Mouse (Mus musculus) ES-E14 (cell line): ENCODE measurements around the gene Pacsin3.

ENCODE experiments used
- CHD2 ChIP-seq: IDR thresholded peaks from 2 replicates; pipeline ENCODE4 v1.6.1; 2014; ENCODE audit warnings: mild to moderate bottlenecking, low read depth, low read length, inconsistent platforms
- HCFC1 ChIP-seq: IDR thresholded peaks from 2 replicates; pipeline ENCODE4 v1.6.1; 2012; ENCODE audit warnings: low read length, inconsistent platforms, borderline replicate concordance; ENCODE audit not compliant: insufficient read depth
- MAFK ChIP-seq: IDR thresholded peaks from 2 replicates; pipeline ENCODE4 v1.6.1; 2014; ENCODE audit warnings: mild to moderate bottlenecking, low read depth, low read length, inconsistent platforms; ENCODE audit not compliant: insufficient read depth
- ZC3H11A ChIP-seq: IDR thresholded peaks from 2 replicates; pipeline ENCODE4 v1.6.1; 2012; ENCODE audit warnings: low read depth, mild to moderate bottlenecking, inconsistent platforms, low read length, borderline replicate concordance
- ZNF384 ChIP-seq: IDR thresholded peaks from 2 replicates; pipeline ENCODE4 v1.6.1; 2012; ENCODE audit warnings: low read depth, low read length, inconsistent platforms

DNA sequence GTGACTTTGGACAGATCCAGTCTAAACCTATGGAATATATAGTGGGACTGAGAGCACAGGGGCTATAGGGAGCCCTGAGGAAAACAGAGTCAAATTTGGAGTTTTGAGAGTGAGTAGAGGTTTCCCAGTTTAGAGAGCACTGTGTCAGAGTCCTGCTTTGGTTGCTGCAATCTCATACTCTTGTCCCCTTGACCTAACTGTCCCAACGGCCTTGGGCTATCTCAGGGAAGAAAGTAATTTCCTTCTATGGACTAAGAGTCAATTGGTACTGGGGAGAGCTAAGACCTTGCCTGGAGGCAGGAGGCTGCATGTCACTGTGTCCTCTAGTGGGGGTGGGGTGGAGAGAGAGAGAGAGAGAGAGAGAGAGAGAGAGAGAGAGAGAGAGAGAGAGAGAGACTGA lies 3.1 kb downstream of the Pacsin3 start:
- TF ChIP-seq ZC3H11A, result no peak
- no peak for TF ChIP-seq HCFC1
- TF ChIP-seq ZNF384, result no peak
- TF ChIP-seq MAFK, result no peak
- no peak for TF ChIP-seq CHD2
